Mouse (Mus musculus): ENCODE results near the gene Ptbp3. TPM values are rescaled to one million over a fixed set of nuclear protein-coding genes. Genes with fewer than 3 reads are reported as not detected.

The Ptbp3 gene
- total and polyA plus RNA-seq, 3 experiments, result 78.8 to 315 (median 121) TPM

GRCm38 (mm10) chr4:59491097-59491496, 58.1 kb downstream of the Ptbp3 start:
- TF ChIP-seq POLR2AphosphoS2 (IDR thresholded peaks at IDR 0.05; ENCODE audit: low read length) (no peak), ELF1 (IDR thresholded peaks at IDR 0.05; ENCODE audit: low read depth, low read length) (no peak), E2F4 (IDR thresholded peaks at IDR 0.05; ENCODE audit: borderline replicate concordance, low read depth, low read length) (no peak), CHD2 (IDR thresholded peaks at IDR 0.05; ENCODE audit: low read length) (no peak), ZC3H11A (IDR thresholded peaks at IDR 0.05; ENCODE audit: low read depth, low read length) (no peak), ZKSCAN1 (IDR thresholded peaks at IDR 0.05; ENCODE audit: low read depth, low read length) (no peak), MYC (IDR thresholded peaks at IDR 0.05; ENCODE audit: low read depth, low read length) (no peak), POLR2A (IDR thresholded peaks at IDR 0.05; ENCODE audit: control insufficient read depth in 1 of 2, insufficient read depth in 1 of 2, low read depth in 1 of 2, low read length in 2 of 2, poor library complexity in 1 of 2) (no peak)
- H3K36me3 ChIP-seq (ENCODE audit: control insufficient read depth in 1 of 2, insufficient read depth in 2 of 2, low read length in 2 of 2), result peaks cover 2 to 49% of the 10 kb centered on the region in 2 experiments; a peak in 3 of 4 replicates

GRCm38 (mm10) chr4:59471306-59471705, 77.9 kb downstream of the Ptbp3 start:
- no peak for DNase-seq (ENCODE audit: low read depth, low spot score)
- Histone ChIP-seq H3K4me3 (ENCODE audit: control insufficient read depth in 1 of 2, insufficient read depth in 1 of 2, low read depth in 2 of 2, low read length in 2 of 2) (no peak overlapping the region), H3K9me3 (replicated peaks; ENCODE audit: insufficient read depth, low read length) (no peaks in the 10 kb centered on the region), H3K79me2 (ENCODE audit: control insufficient read depth, insufficient read depth, low read length, poor library complexity) (no peaks in the 10 kb centered on the region), H3K36me3 (ENCODE audit: control insufficient read depth in 1 of 2, insufficient read depth in 2 of 2, low read length in 2 of 2) (peaks cover 19 to 24% of the 10 kb centered on the region in 2 experiments), H3K4me1 (ENCODE audit: control insufficient read depth in 1 of 2, insufficient read depth in 2 of 2, low read length in 2 of 2) (peaks cover 2 to 6% of the 10 kb centered on the region in 2 experiments), H3K27ac (ENCODE audit: control insufficient read depth, low read depth, low read length) (no peak overlapping the region), H3K9ac (ENCODE audit: control insufficient read depth, low read depth, low read length, poor library complexity, severe bottlenecking) (no peak overlapping the region), H3K27me3 (ENCODE audit: control insufficient read depth in 1 of 2, insufficient read depth in 2 of 2, low read length in 2 of 2) (no peaks in the 10 kb centered on the region)
- TF ChIP-seq HCFC1 (IDR thresholded peaks at IDR 0.05; ENCODE audit: low read depth, low read length) (no peak), SMC3 (IDR thresholded peaks at IDR 0.05; ENCODE audit: low read depth, low read length) (no peak), CHD1 (IDR thresholded peaks at IDR 0.05; ENCODE audit: low read depth, low read length) (no peak)

More at GRCm38 (mm10) chr4:59491097-59491496, 58.1 kb downstream of the Ptbp3 start:
- H3K79me2 ChIP-seq (ENCODE audit: control insufficient read depth, insufficient read depth, low read length, poor library complexity), result no peaks in the 10 kb centered on the region
- DNase-seq (ENCODE audit: low read depth, low spot score), result no peak
- no peaks in the 10 kb centered on the region for H3K27me3 ChIP-seq (ENCODE audit: control insufficient read depth in 1 of 2, insufficient read depth in 2 of 2, low read length in 2 of 2)
- H3K4me3 ChIP-seq (ENCODE audit: control insufficient read depth in 1 of 2, insufficient read depth in 1 of 2, low read depth in 2 of 2, low read length in 2 of 2), result no peak overlapping the region
- no peak overlapping the region for H3K9ac ChIP-seq (ENCODE audit: control insufficient read depth, low read depth, low read length, poor library complexity, severe bottlenecking)
- H3K27ac ChIP-seq (ENCODE audit: control insufficient read depth, low read depth, low read length), result no peak overlapping the region
- H3K4me1 ChIP-seq (ENCODE audit: control insufficient read depth in 1 of 2, insufficient read depth in 2 of 2, low read length in 2 of 2), result no peaks in the 10 kb centered on the region
- no peaks in the 10 kb centered on the region for H3K9me3 ChIP-seq (replicated peaks; ENCODE audit: insufficient read depth, low read length)

- no peak overlapping the region for H3K27ac ChIP-seq (ENCODE audit: control insufficient read depth, low read depth, low read length)
- peak; percentile 45 for DNase-seq (ENCODE audit: low read depth, low spot score)
Measured at GRCm38 (mm10) chr4:59465449-59465848, 83.7 kb downstream of the Ptbp3 start.

More at GRCm38 (mm10) chr4:59465449-59465848, 83.7 kb downstream of the Ptbp3 start:
- H3K4me3 ChIP-seq (ENCODE audit: control insufficient read depth in 1 of 2, insufficient read depth in 1 of 2, low read depth in 2 of 2, low read length in 2 of 2), result no peak overlapping the region
- H3K4me1 ChIP-seq (ENCODE audit: control insufficient read depth in 1 of 2, insufficient read depth in 2 of 2, low read length in 2 of 2), result peaks cover 4 to 7% of the 10 kb centered on the region in 2 experiments
- peaks cover 0 to 20% of the 10 kb centered on the region in 2 experiments; a peak in 2 of 4 replicates for H3K36me3 ChIP-seq (ENCODE audit: control insufficient read depth in 1 of 2, insufficient read depth in 2 of 2, low read length in 2 of 2)
- H3K9ac ChIP-seq (ENCODE audit: control insufficient read depth, low read depth, low read length, poor library complexity, severe bottlenecking), result no peak overlapping the region
- no peak for TF ChIP-seq ZMIZ1 (IDR thresholded peaks at IDR 0.05; ENCODE audit: low read depth, low read length)
- no peak for TF ChIP-seq MAX (IDR thresholded peaks at IDR 0.05; ENCODE audit: low read length)
- TF ChIP-seq BHLHE40 (IDR thresholded peaks at IDR 0.05; ENCODE audit: borderline replicate concordance, low read depth, low read length), result no peak
- TF ChIP-seq EP300 (IDR thresholded peaks at IDR 0.05; ENCODE audit: low read depth in 1 of 2, low read length in 2 of 2), result no peak
- no peak for TF ChIP-seq MAZ (IDR thresholded peaks at IDR 0.05; ENCODE audit: low read depth, low read length)
- no peak for TF ChIP-seq RCOR1 (IDR thresholded peaks at IDR 0.05; ENCODE audit: low read depth, low read length)
- no peak for TF ChIP-seq ZC3H11A (IDR thresholded peaks at IDR 0.05; ENCODE audit: low read depth, low read length)
- no peaks in the 10 kb centered on the region for H3K9me3 ChIP-seq (replicated peaks; ENCODE audit: insufficient read depth, low read length)
- no peaks in the 10 kb centered on the region for H3K27me3 ChIP-seq (ENCODE audit: control insufficient read depth in 1 of 2, insufficient read depth in 2 of 2, low read length in 2 of 2)
- H3K79me2 ChIP-seq (ENCODE audit: control insufficient read depth, insufficient read depth, low read length, poor library complexity), result no peaks in the 10 kb centered on the region
